Mouse (Mus musculus): ENCODE results near the gene Ntng2. TPM values are rescaled to one million over a fixed set of nuclear protein-coding genes. Genes with fewer than 3 reads are reported as not detected.

Gene Ntng2
- total RNA-seq, 1 experiment = 0.40 TPM

DNA sequence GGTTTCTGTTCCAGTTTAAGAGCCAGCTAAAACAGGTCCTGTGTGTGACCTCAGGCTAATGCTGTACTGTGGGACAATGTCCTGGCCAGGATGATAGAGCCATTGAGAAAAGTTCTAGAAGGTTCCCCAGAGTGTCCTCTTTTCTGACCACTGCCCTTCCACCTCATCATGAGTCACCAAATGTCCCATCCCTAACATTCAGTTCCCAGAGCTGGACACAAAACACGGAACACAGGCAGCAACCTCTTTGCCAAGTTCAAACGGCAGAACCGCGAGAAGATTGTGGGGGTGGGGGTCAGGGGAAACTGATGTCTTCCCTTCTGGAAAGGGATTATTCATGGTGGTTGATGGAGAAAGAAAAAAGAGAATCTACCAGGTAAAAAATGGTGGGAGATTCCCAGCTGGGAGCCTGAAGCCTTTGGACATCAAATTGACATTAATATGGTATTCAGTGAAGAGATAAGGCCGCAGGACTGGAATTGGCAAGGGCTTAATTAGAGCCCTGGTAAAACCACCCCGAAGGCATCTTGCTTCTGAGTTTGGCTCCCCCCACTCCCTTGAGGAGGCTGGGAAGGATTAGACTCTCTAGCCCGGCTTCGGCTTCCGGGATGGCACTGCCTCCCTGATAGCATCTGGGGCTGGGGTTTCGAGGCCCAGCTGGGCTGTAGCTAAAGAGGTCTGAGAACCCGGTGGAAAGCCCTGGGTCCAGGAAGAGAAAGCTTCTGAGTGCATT is 51.4 kb downstream of the Ntng2 start:
- H3K4me1 ChIP-seq (ENCODE audit: control insufficient read depth in 2 of 2, insufficient read depth in 2 of 2, low read length in 2 of 2, poor library complexity in 1 of 2) = peaks cover 0 to 2% of the 10 kb centered on the region in 2 experiments; a peak in 1 of 4 replicates
- no peak overlapping the region for H3K27ac ChIP-seq (ENCODE audit: insufficient read depth, low read depth, low read length, poor library complexity, severe bottlenecking)
- DNase-seq (ENCODE audit: low read depth, low spot score) = no peak
- in situ Hi-C loops (cut with MboI; ENCODE audit: low sequenced_read_pairs in 2 of 2, unreplicated experiment in 2 of 2) = loop anchor here in 1 of 2 experiments (25.0 kb wide), 1 partner anchor 386 kb away; no protein-coding TSS in a partner anchor
- no peaks in the 10 kb centered on the region for H3K9me3 ChIP-seq (ENCODE audit: control insufficient read depth, insufficient read depth, low read depth, low read length)
- H3K4me3 ChIP-seq (ENCODE audit: insufficient read depth in 1 of 2, low read depth in 1 of 2, low read length in 2 of 2, poor library complexity in 1 of 2, severe bottlenecking in 1 of 2) = no peak overlapping the region
- no peaks in the 10 kb centered on the region for H3K36me3 ChIP-seq (ENCODE audit: control insufficient read depth, insufficient read depth, low read length, poor library complexity, severe bottlenecking)
- TF ChIP-seq HCFC1 (IDR thresholded peaks at IDR 0.05; ENCODE audit: borderline replicate concordance, insufficient read depth, low read length) = no peak
- no peak for TF ChIP-seq ZNF384 (IDR thresholded peaks at IDR 0.05; ENCODE audit: low read depth, low read length)
- TF ChIP-seq ZC3H11A (IDR thresholded peaks at IDR 0.05; ENCODE audit: borderline replicate concordance, low read depth, low read length) = no peak
- TF ChIP-seq MAFK (IDR thresholded peaks at IDR 0.05; ENCODE audit: insufficient read depth, low read depth, low read length) = no peak
- TF ChIP-seq CHD2 (IDR thresholded peaks at IDR 0.05; ENCODE audit: low read depth, low read length) = no peak
- no peak overlapping the region for H3K9ac ChIP-seq (ENCODE audit: insufficient read depth, low read depth, low read length, poor library complexity, severe bottlenecking)

GRCm38 (mm10) chr2:29199909-29200308 is 52.9 kb downstream of the Ntng2 start:
- DNase-seq (ENCODE audit: low read depth, low spot score) = no peak
- Histone ChIP-seq H3K4me1 (ENCODE audit: control insufficient read depth in 2 of 2, insufficient read depth in 2 of 2, low read length in 2 of 2, poor library complexity in 1 of 2) (peaks cover 0 to 8% of the 10 kb centered on the region in 2 experiments; a peak in 1 of 4 replicates), H3K36me3 (ENCODE audit: control insufficient read depth, insufficient read depth, low read length, poor library complexity, severe bottlenecking) (no peaks in the 10 kb centered on the region), H3K27ac (ENCODE audit: insufficient read depth, low read depth, low read length, poor library complexity, severe bottlenecking) (no peak overlapping the region), H3K9me3 (ENCODE audit: control insufficient read depth, insufficient read depth, low read depth, low read length) (no peaks in the 10 kb centered on the region), H3K9ac (ENCODE audit: insufficient read depth, low read depth, low read length, poor library complexity, severe bottlenecking) (no peak overlapping the region), H3K4me3 (ENCODE audit: insufficient read depth in 1 of 2, low read depth in 1 of 2, low read length in 2 of 2, poor library complexity in 1 of 2, severe bottlenecking in 1 of 2) (no peak overlapping the region)
- TF ChIP-seq MAFK (IDR thresholded peaks at IDR 0.05; ENCODE audit: insufficient read depth, low read depth, low read length) (no peak), HCFC1 (IDR thresholded peaks at IDR 0.05; ENCODE audit: borderline replicate concordance, insufficient read depth, low read length) (no peak), ZC3H11A (IDR thresholded peaks at IDR 0.05; ENCODE audit: borderline replicate concordance, low read depth, low read length) (no peak), CHD2 (IDR thresholded peaks at IDR 0.05; ENCODE audit: low read depth, low read length) (no peak), ZNF384 (IDR thresholded peaks at IDR 0.05; ENCODE audit: low read depth, low read length) (no peak)
- in situ Hi-C loops (cut with MboI; ENCODE audit: low sequenced_read_pairs in 2 of 2, unreplicated experiment in 2 of 2) = loop anchor here in 1 of 2 experiments (25.0 kb wide), 1 partner anchor 387 kb away; no protein-coding TSS in a partner anchor

DNA sequence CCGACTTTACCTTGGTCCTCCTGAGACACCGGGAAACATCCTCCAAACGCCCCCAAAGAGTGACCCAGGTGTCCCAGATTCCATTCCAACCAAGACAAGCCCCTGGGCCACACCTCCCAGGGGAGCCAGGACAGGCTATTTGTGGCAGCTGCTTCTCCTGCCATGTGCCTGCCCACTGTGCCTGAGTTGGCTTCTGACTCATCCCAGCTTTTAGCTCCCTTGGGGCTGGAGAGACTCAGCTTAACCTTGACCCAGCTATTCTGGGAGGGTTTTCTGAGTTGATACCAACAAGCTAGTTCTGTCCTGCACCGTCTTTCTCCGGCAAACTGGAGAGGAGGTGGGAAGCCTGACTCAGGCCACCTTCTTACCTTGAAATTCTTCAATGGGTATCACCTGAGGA is 54.4 kb downstream of the Ntng2 start:
- TF ChIP-seq HCFC1 (IDR thresholded peaks at IDR 0.05; ENCODE audit: borderline replicate concordance, insufficient read depth, low read length) (no peak), ZC3H11A (IDR thresholded peaks at IDR 0.05; ENCODE audit: borderline replicate concordance, low read depth, low read length) (no peak), ZNF384 (IDR thresholded peaks at IDR 0.05; ENCODE audit: low read depth, low read length) (no peak), CHD2 (IDR thresholded peaks at IDR 0.05; ENCODE audit: low read depth, low read length) (no peak)
- Histone ChIP-seq H3K4me1 (ENCODE audit: control insufficient read depth in 2 of 2, insufficient read depth in 2 of 2, low read length in 2 of 2, poor library complexity in 1 of 2) (peaks cover 0 to 10% of the 10 kb centered on the region in 2 experiments; a peak in 1 of 4 replicates), H3K9ac (ENCODE audit: insufficient read depth, low read depth, low read length, poor library complexity, severe bottlenecking) (no peak overlapping the region), H3K4me3 (ENCODE audit: insufficient read depth in 1 of 2, low read depth in 1 of 2, low read length in 2 of 2, poor library complexity in 1 of 2, severe bottlenecking in 1 of 2) (no peak overlapping the region), H3K9me3 (ENCODE audit: control insufficient read depth, insufficient read depth, low read depth, low read length) (no peaks in the 10 kb centered on the region), H3K36me3 (ENCODE audit: control insufficient read depth, insufficient read depth, low read length, poor library complexity, severe bottlenecking) (no peaks in the 10 kb centered on the region), H3K27ac (ENCODE audit: insufficient read depth, low read depth, low read length, poor library complexity, severe bottlenecking) (no peak overlapping the region)
- in situ Hi-C loops (cut with MboI; ENCODE audit: low sequenced_read_pairs in 2 of 2, unreplicated experiment in 2 of 2) = no loop called here
- DNase-seq (ENCODE audit: low read depth, low spot score) = no peak

DNA sequence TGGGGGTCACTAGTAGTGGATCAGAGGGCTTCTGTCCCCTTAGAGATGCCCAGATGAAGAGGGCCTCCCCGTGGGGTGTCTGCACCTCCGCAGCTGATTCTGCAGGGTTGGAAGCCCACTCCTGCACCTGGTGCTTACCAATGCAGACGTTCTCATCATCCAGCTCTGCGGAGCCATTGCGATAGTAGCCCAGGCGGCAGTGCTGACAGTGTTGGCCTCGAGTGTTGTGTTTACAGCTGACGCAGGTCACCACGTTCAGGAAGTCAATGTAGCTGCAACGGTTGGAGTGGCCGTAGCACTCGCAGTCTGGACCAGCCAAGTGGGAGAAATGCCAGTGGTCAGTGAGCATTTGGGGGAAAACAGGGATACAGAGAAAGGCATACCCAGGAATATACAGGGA is 56.0 kb downstream of the Ntng2 start:
- no peak overlapping the region for H3K4me3 ChIP-seq (ENCODE audit: insufficient read depth in 1 of 2, low read depth in 1 of 2, low read length in 2 of 2, poor library complexity in 1 of 2, severe bottlenecking in 1 of 2)
- peaks cover 0 to 8% of the 10 kb centered on the region in 2 experiments; a peak in 1 of 4 replicates for H3K4me1 ChIP-seq (ENCODE audit: control insufficient read depth in 2 of 2, insufficient read depth in 2 of 2, low read length in 2 of 2, poor library complexity in 1 of 2)
- H3K36me3 ChIP-seq (ENCODE audit: control insufficient read depth, insufficient read depth, low read length, poor library complexity, severe bottlenecking) = no peaks in the 10 kb centered on the region
- DNase-seq (ENCODE audit: low read depth, low spot score) = no peak
- no peaks in the 10 kb centered on the region for H3K9me3 ChIP-seq (ENCODE audit: control insufficient read depth, insufficient read depth, low read depth, low read length)
- no peak for TF ChIP-seq ZNF384 (IDR thresholded peaks at IDR 0.05; ENCODE audit: low read depth, low read length)
- TF ChIP-seq HCFC1 (IDR thresholded peaks at IDR 0.05; ENCODE audit: borderline replicate concordance, insufficient read depth, low read length) = no peak
- TF ChIP-seq CHD2 (IDR thresholded peaks at IDR 0.05; ENCODE audit: low read depth, low read length) = no peak
- no peak for TF ChIP-seq ZC3H11A (IDR thresholded peaks at IDR 0.05; ENCODE audit: borderline replicate concordance, low read depth, low read length)
- no peak for TF ChIP-seq MAFK (IDR thresholded peaks at IDR 0.05; ENCODE audit: insufficient read depth, low read depth, low read length)
- H3K9ac ChIP-seq (ENCODE audit: insufficient read depth, low read depth, low read length, poor library complexity, severe bottlenecking) = no peak overlapping the region
- in situ Hi-C loops (cut with MboI; ENCODE audit: low sequenced_read_pairs in 2 of 2, unreplicated experiment in 2 of 2) = no loop called here
- H3K27ac ChIP-seq (ENCODE audit: insufficient read depth, low read depth, low read length, poor library complexity, severe bottlenecking) = no peak overlapping the region

Measured in ES-E14 (cell line).